Mouse (Mus musculus): Measurements from ENCODE around the gene Elovl7. TPM values are rescaled to one million over a fixed set of nuclear protein-coding genes. Genes with fewer than 3 reads are reported as not detected.

The Elovl7 gene
- total RNA-seq, 4 experiments from 2014 or later, result 7.2 to 7.8 (median 7.4) TPM

DNA sequence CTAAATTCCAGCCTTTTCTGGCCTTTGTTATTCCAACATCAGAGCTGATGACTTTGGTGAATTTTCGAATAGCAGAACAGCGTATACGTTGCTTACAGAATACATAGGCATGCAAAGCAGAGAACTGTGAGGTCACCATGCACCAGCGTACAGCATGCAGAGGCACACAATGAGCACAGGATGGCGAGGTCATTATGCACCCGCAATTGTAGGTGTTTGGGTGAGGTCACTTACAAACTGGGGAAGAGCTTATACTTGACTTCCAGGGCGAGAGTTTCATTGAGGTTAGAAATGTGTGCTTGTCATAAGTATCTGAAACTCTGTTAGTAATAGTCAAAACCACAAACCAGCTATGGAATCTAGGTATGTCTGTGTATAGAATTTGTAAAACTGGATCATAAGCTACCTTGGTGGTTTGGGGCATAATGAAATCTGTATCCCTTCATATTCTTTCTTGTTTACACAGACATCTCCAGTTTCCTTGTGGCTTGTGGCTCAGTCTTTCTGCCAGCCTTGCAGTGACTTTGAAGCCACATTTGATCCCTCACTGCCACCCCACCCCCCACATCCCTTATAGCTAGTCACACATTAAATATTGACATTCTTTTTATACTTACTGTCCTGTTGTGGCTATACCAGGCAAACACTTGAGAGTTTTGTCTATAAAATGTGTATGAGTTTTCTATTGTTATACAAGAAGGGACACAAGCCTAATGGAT, 88.9 kb downstream of the Elovl7 start:
- DNase-seq (ENCODE audit: low spot score in 2 of 2), result no peak

DNA sequence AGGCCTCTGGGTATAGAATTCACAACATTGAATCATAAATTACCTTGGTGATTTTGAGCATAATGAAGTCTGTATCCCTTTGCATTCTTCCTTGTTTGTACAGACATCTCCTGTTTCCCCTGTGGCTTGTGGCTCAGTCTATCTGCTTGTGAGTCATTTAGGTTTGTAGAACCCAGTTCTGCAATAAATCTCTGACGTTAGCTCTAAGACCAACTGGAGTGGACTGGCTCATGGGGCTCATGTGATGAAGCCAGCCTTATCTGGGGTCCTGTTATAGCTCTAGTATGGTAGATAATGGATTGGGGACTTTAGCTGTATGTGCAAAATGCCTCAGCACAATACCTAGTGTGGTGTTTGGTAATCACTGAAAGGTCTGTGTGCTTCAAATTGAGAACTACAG, 89.6 kb downstream of the Elovl7 start:
- no peak for DNase-seq (ENCODE audit: low spot score in 2 of 2)

GRCm38 (mm10) chr13:108304680-108305079, 90.5 kb downstream of the Elovl7 start:
- DNase-seq (ENCODE audit: low spot score in 2 of 2), result no peak

DNA sequence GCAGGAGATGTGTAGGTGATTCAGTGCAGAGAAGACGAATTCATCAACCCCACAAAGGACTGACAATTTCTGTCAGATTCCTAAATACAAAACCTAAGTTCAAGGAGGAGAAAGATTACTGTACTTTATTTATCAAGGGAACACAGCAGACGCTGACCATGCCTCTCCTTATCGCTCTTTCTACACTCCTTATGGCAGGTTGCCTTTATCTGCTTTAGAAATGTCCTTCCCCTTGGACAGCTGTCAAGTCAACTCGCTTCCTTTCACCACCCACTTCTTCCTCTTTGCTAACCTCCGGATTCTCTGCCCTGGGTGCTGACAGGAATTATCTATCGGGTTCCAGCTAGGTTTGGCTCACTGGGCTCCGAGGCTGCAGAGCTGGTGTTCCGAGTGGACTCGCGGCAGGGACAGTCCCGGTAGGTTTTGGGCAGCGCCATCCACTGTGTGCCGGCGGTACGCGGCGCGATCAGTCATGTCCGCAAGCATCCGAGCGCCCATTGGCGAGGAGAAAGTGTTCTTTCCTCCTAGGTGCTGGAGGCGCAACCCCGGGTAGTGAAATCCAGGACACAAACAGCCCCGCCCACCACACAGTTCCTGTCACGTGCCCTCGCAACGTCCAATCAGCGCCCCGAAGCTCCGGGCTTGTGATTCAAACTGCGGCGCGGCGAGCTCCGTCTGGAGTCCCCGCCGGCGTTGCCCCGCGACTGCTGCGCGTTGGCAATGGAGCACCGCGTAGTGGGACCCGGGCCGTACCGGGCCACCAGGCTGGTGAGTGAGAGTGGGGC, 101.7 kb downstream of the Elovl7 start, which contains the start of gene Depdc1b:
Depdc1b (plus strand) TSS at position 631 of the 785 bp plus-strand sequence.
- peak; percentile 92 for DNase-seq (ENCODE audit: low spot score in 2 of 2)

DNA sequence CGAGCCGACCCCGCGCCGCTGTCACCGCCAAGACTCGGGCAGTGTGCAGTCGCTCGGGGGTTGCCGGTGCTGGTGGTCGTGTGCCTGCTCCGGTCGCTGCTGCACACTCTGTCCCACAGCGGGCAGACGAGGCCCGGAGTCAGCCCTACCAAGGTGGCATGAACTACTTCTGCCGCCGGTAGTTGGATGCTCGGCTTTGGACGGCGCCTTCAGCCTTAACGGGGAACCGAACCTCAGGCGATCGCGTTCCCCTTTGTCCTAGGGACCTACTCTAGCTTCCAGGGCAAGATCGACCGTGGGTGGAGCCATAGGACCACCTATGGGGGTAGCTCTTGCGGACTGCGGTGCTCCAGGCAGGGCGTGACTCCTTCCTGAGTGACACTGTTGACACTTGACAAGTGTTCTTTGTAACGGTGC, 102.3 kb downstream of the Elovl7 start:
- no peak for DNase-seq (ENCODE audit: low spot score in 2 of 2)

- DNase-seq (ENCODE audit: low spot score in 2 of 2), result no peak
These were observed 103.2 kb downstream of the Elovl7 start for GRCm38 (mm10) chr13:108317414-108317813.

- no peak for DNase-seq (ENCODE audit: low spot score in 2 of 2)
These were observed 104.8 kb downstream of the Elovl7 start for GRCm38 (mm10) chr13:108319028-108319427.

- DNase-seq (ENCODE audit: low spot score in 2 of 2), result no peak
These were observed 106.0 kb downstream of the Elovl7 start for GRCm38 (mm10) chr13:108320216-108320615.

DNA sequence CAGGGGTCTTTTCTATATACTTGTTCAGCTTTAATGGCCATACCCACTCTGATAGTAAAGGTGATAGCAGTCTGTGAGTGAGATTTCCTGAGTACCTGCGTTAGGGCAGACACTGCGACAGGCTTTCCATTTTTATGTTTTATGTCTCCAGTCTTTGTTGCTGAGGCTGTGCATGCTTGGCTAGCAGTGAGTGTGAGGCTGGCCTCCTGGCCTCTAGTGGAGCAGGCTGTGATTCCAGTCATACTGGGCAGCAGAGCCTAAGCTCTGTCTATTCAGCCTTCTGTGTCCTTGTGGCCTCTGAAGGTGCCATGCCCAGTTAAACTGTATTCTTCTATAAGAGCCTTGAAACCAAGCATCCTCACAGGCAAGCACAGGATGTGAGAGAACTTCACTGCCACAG, 108.3 kb downstream of the Elovl7 start:
- DNase-seq (ENCODE audit: low spot score in 2 of 2), result no peak

- DNase-seq (ENCODE audit: low spot score in 2 of 2), result no peak
These were observed 109.1 kb downstream of the Elovl7 start for GRCm38 (mm10) chr13:108323317-108323716.

DNA sequence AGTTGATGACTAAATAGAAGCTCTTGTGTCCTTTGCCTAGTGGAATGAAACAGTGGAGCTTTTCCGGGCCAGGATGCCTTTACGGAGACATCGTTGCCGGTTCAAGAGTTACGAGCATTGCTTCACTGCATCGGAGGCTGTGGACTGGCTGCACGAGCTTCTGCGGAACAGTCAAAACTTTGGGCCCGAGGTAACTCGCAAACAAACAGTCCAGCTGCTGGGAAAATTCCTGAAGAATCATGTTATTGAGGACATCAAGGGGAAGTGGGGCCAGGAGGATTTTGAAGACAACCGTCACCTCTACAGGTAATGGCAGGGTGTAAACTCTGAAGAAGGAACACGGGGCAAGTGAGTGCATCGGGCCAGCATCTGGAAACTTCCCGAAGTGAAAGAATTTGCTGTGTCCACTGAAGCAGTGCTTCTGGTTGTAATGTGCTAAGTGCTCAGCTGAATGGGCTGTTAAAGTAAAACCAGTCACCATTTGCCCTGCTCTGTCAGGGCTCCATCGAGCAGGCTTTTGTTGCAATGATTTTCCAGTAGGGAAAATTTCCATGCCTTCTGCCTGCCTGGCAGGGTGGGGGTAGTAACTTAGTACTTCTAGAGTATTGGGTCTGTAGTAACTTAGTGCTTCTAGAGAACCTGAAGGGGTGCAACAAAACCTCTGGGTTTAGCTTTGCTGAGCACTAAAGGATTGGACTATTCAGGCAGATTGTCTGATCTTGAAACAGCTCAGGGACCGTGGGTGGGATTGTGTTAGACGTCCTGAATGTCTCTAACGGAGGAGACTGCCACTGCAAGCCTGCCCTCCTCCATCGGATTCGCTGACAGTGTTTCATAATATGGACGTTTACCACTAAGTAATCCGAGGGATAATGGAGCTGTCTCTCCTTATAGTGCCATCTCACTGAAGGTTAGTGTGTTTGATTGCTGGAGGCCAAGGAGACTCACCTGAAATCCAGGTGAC, 109.9 kb downstream of the Elovl7 start:
- DNase-seq (ENCODE audit: low spot score in 2 of 2), result no peak

DNA sequence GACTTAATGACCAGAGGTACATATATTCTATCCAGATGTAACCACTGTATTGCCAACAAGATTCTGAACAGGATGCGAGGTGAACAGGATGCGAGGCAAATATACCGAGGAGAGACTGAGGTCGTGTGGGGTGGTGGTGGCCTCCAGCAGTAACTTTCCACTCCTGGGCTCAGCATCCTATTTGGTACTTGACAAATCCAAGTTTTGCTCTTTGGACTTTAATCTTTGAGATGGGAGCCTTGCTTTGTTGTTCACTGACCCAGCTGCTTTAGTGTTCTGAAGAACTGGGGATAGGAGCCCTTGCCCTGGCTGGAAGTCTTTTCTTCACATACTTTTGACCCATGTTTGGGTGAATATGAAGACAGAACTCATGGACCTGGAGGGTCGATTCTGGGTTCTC, 111.7 kb downstream of the Elovl7 start:
- no peak for DNase-seq (ENCODE audit: low spot score in 2 of 2)

DNA sequence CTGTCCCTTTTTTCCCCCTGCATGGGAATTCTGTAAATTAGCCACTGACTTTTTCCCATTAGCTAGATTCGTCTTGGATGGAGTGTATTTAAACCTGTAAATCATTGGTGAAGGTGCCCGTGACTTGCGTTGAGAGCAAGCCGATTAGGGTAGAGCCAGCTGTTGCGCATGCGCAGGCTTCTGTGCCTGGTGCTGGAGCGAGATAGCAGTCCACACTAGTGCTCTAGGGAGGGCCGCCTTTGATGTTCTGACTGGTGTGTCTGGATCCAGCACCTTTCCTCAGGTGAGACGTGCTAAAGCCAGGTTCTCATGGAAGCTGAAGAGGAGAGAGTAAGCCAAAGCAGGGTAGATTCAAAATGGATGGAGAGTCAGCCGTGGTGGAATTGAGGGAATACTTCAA, 112.1 kb downstream of the Elovl7 start:
- no peak for DNase-seq (ENCODE audit: low spot score in 2 of 2)

GRCm38 (mm10) chr13:108327047-108327446, 112.8 kb downstream of the Elovl7 start:
- DNase-seq (ENCODE audit: low spot score in 2 of 2), result no peak

DNA sequence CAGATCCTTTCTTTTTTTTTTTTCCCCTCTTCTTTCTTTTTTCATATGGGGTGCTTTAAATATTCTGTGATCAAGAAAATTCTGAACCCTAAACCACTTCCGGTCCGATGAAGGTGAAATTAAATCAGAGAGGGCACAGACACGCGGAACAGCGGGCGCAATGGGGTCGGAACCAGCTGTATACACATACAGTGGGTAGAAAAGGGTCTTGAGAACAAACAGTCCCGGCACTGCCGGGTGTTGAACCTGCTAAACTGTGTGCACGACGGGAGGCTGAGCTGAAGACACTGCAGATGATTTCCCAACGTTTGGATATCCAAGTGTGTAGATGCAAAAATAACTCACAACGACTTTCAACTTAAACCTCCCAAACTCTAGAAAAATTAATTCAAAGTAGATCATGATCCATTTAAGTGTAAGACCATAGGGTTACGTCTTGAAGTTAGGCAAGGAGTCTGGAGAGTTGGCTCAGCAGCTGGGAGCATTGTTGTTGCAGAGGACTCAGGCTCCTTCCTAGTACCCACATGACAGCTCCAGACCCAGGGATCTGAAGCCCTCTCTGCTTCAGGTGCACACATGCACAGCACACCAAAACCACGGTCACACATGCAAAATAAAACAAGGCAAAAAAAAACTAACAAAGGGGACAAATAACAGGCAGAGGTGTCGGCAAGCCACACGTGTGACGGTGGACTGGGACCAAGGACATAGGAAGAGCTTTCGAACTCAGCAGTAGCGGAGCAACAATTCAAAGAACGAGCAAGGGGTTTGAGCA, 114.4 kb downstream of the Elovl7 start:
- DNase-seq (ENCODE audit: low spot score in 2 of 2), result no peak

- DNase-seq (ENCODE audit: low spot score in 2 of 2), result no peak
These were observed 115.5 kb downstream of the Elovl7 start for GRCm38 (mm10) chr13:108329693-108330092.

Other genes with a start within 250 kb of the Elovl7 start
- gene Smim15, start 170.0 kb upstream of the Elovl7 start, total RNA-seq (2022), result 10 to 100 TPM; 44.2 to 69.0 (median 58.4) TPM
- gene Ndufaf2, start 55.8 kb upstream of the Elovl7 start, total RNA-seq (2022), result 10 to 100 TPM; 16.1 to 21.8 (median 19.8) TPM
- 10 to 100 TPM; 15.3 to 19.8 (median 16.2) TPM for gene Ercc8, start 55.7 kb upstream of the Elovl7 start, total RNA-seq (2022)
- gene Depdc1b, start 101.9 kb downstream of the Elovl7 start, total RNA-seq (2022), result under 1 TPM; 0.17 to 0.34 (median 0.25) TPM
- gene Pde4d, start 235.5 kb downstream of the Elovl7 start, total RNA-seq (2022), result 10 to 100 TPM; 68.8 to 86.9 (median 76.0) TPM

Data from layer of hippocampus, adult 8-10 months (tissue).